Mouse (Mus musculus) CH12.LX (cell line): ENCODE measurements at regions not wholly inside any gene's neighbourhood (a gene's known extent, or its start where the extent isn't known, plus 50 kb on each side); places are given as distances from the start of the nearest gene placed in this dataset.

Source experiments
- DNase-seq: peaks from one replicate; pipeline ENCODE4 v3.0.0-alpha.2; 2013; ENCODE audit errors: extremely low read depth
- H3K27ac ChIP-seq: 2 replicates; pipeline ENCODE4 v1.5.1; 2012; ENCODE audit warnings: low read depth, mild to moderate bottlenecking, control low read depth, moderate library complexity; ENCODE audit not compliant: insufficient read depth
- H3K27me3 ChIP-seq: replicated peaks from 2 replicates; pipeline ENCODE3; 2012; ENCODE audit warnings: inconsistent platforms
- H3K36me3 ChIP-seq, 2 experiments: replicated peaks in 1 of 2; 2 replicates each; pipeline versions ENCODE3 to v1.6.1; 2012; ENCODE audit warnings: inconsistent platforms in 1 of 2, low read length in 1 of 2, mild to moderate bottlenecking in 1 of 2, mixed read lengths in 1 of 2, moderate library complexity in 1 of 2; ENCODE audit not compliant: control insufficient read depth in 1 of 2, insufficient read depth in 1 of 2
- H3K4me1 ChIP-seq, 2 experiments: 2 replicates each; pipeline ENCODE4 v1.6.1; 2012; ENCODE audit warnings: inconsistent platforms in 1 of 2, moderate library complexity in 1 of 2; ENCODE audit not compliant: insufficient read depth in 2 of 2, control insufficient read depth in 1 of 2
- H3K4me2 ChIP-seq: 2 replicates; pipeline ENCODE4 v1.6.1; 2012; ENCODE audit warnings: low read depth, mild to moderate bottlenecking, control low read depth; ENCODE audit not compliant: poor library complexity, insufficient read depth, severe bottlenecking
- H3K4me3 ChIP-seq, 3 experiments: fragments of 150-350 bp in 1 of 3; sonication (generic) in 1 of 3; replicated peaks in 1 of 3; 2 replicates each; pipeline versions ENCODE3 to v1.5.1; 2011 to 2012; ENCODE audit warnings: low read depth in 2 of 3, low read length in 2 of 3, mild to moderate bottlenecking in 2 of 3, moderate library complexity in 2 of 3, control low read depth in 1 of 3, improper control_type of control experiment in 1 of 3, inconsistent platforms in 1 of 3, mixed read lengths in 1 of 3; ENCODE audit not compliant: poor library complexity in 1 of 3
- H3K79me2 ChIP-seq: replicated peaks from 2 replicates; pipeline ENCODE4 v1.6.1; 2012; ENCODE audit warnings: mild to moderate bottlenecking, moderate library complexity; ENCODE audit not compliant: control insufficient read depth, poor library complexity, insufficient read depth, severe bottlenecking; ENCODE audit errors: extremely low read depth
- H3K9ac ChIP-seq: 2 replicates; pipeline ENCODE4 v1.6.1; 2012; ENCODE audit warnings: low read depth, mild to moderate bottlenecking, control low read depth, moderate library complexity; ENCODE audit not compliant: insufficient read depth
- H3K9me3 ChIP-seq: replicated peaks from 2 replicates; pipeline ENCODE3; 2012; ENCODE audit warnings: low read length, inconsistent platforms, mixed read lengths
- BHLHE40 ChIP-seq: IDR thresholded peaks from 2 replicates; pipeline ENCODE4 v1.6.1; 2011; ENCODE audit warnings: mild to moderate bottlenecking, low read depth, low read length, improper control_type of control experiment
- CHD1 ChIP-seq: IDR thresholded peaks from 2 replicates; pipeline ENCODE4 v1.6.1; 2012; ENCODE audit warnings: low read depth, low read length, improper control_type of control experiment, inconsistent platforms
- CTCF ChIP-seq, 2 experiments: IDR thresholded peaks in 1 of 2; conservative IDR thresholded peaks in 1 of 2; 2 replicates each; pipeline ENCODE4 v1.5.1; 2011 to 2012; ENCODE audit warnings: low read depth in 2 of 2, low read length in 2 of 2, improper control_type of control experiment in 1 of 2, inconsistent platforms in 1 of 2, mild to moderate bottlenecking in 1 of 2, moderate library complexity in 1 of 2
- E2F4 ChIP-seq: IDR thresholded peaks from 2 replicates; pipeline ENCODE4 v1.6.1; 2011; ENCODE audit warnings: low read depth, low read length, improper control_type of control experiment; ENCODE audit not compliant: insufficient replicate concordance
- EP300 ChIP-seq: IDR thresholded peaks from 2 replicates; pipeline ENCODE4 v1.6.1; 2011; ENCODE audit warnings: low read length, improper control_type of control experiment
- ETS1 ChIP-seq: conservative IDR thresholded peaks from 2 replicates; pipeline ENCODE4 v1.6.1; 2012; ENCODE audit warnings: low read depth, mild to moderate bottlenecking, inconsistent platforms, low read length, improper control_type of control experiment, moderate library complexity
- GABPA ChIP-seq: IDR thresholded peaks from 2 replicates; pipeline ENCODE4 v1.6.1; 2012; ENCODE audit warnings: low read depth, low read length, improper control_type of control experiment, inconsistent platforms; ENCODE audit not compliant: insufficient replicate concordance
- HCFC1 ChIP-seq: IDR thresholded peaks from 2 replicates; pipeline ENCODE4 v1.6.1; 2012; ENCODE audit warnings: low read depth, mild to moderate bottlenecking, inconsistent platforms, low read length, improper control_type of control experiment
- IRF4 ChIP-seq: IDR thresholded peaks from 2 replicates; pipeline ENCODE4 v1.6.1; 2014; ENCODE audit warnings: low read depth, mild to moderate bottlenecking, inconsistent platforms, low read length, improper control_type of control experiment
- JUN ChIP-seq: IDR thresholded peaks from 2 replicates; pipeline ENCODE4 v1.6.1; 2011; ENCODE audit warnings: low read depth, mild to moderate bottlenecking, low read length, improper control_type of control experiment, moderate library complexity; ENCODE audit not compliant: insufficient read depth
- JUND ChIP-seq: conservative IDR thresholded peaks from 2 replicates; pipeline ENCODE4 v1.6.1; 2011; ENCODE audit warnings: low read depth, low read length, improper control_type of control experiment
- KAT2A ChIP-seq: IDR thresholded peaks from 2 replicates; pipeline ENCODE4 v1.6.1; 2012; ENCODE audit warnings: low read length, improper control_type of control experiment, inconsistent platforms; ENCODE audit not compliant: insufficient replicate concordance
- MAX ChIP-seq: IDR thresholded peaks from 2 replicates; pipeline ENCODE4 v1.6.1; 2011; ENCODE audit warnings: low read length, improper control_type of control experiment
- MEF2A ChIP-seq: IDR thresholded peaks from 2 replicates; pipeline ENCODE4 v1.6.1; 2014; ENCODE audit warnings: low read depth, mild to moderate bottlenecking, inconsistent platforms, low read length, improper control_type of control experiment, borderline replicate concordance
- MYC ChIP-seq: IDR thresholded peaks from 2 replicates; pipeline ENCODE4 v1.6.1; 2011; ENCODE audit warnings: low read depth, mild to moderate bottlenecking, improper control_type of control experiment, low read length
- NRF1 ChIP-seq: IDR thresholded peaks from 2 replicates; pipeline ENCODE4 v1.6.1; 2014; ENCODE audit warnings: low read depth, mild to moderate bottlenecking, inconsistent platforms, low read length, improper control_type of control experiment, moderate library complexity
- PAX5 ChIP-seq: IDR thresholded peaks from 2 replicates; pipeline ENCODE4 v1.6.1; 2012; ENCODE audit warnings: low read length, inconsistent platforms, mixed read lengths
- RAD21 ChIP-seq: IDR thresholded peaks from 2 replicates; pipeline ENCODE4 v1.6.1; 2011; ENCODE audit warnings: low read depth, mild to moderate bottlenecking, low read length, improper control_type of control experiment, moderate library complexity
- SMC3 ChIP-seq: IDR thresholded peaks from 2 replicates; pipeline ENCODE4 v1.6.1; 2011; ENCODE audit warnings: low read depth, low read length, improper control_type of control experiment
- TBP ChIP-seq: conservative IDR thresholded peaks from 2 replicates; pipeline ENCODE4 v1.6.1; 2011; ENCODE audit warnings: low read depth, low read length, improper control_type of control experiment
- TCF12 ChIP-seq: IDR thresholded peaks from 2 replicates; pipeline ENCODE4 v1.6.1; 2014; ENCODE audit warnings: low read depth, mild to moderate bottlenecking, inconsistent platforms, low read length, improper control_type of control experiment
- ZC3H11A ChIP-seq: IDR thresholded peaks from 2 replicates; pipeline ENCODE4 v1.6.1; 2012; ENCODE audit warnings: low read depth, mild to moderate bottlenecking, inconsistent platforms, low read length, improper control_type of control experiment
- ZKSCAN1 ChIP-seq: IDR thresholded peaks from 2 replicates; pipeline ENCODE4 v1.6.1; 2012; ENCODE audit warnings: low read depth, inconsistent platforms, low read length, improper control_type of control experiment, borderline replicate concordance
- ZNF384 ChIP-seq: IDR thresholded peaks from 2 replicates; pipeline ENCODE4 v1.6.1; 2012; ENCODE audit warnings: low read depth, low read length, improper control_type of control experiment, inconsistent platforms
- dilution Hi-C: fragments of 300-500 bp; cut with MboI; formaldehyde crosslinking; loops from 2 replicates; pipeline ENCODE4 v1.14.3; 2020; ENCODE audit warnings: low sequenced_read_pairs; ENCODE audit not compliant: extremely low pct_unique_long_range_greater_than_20kb, extremely low pct_ligation_motif_present
- in situ Hi-C: fragments of 300-500 bp; cut with MboI; formaldehyde crosslinking; loops from 3 replicates; pipeline ENCODE4 v1.14.3; 2019; ENCODE audit warnings: low sequenced_read_pairs, low pct_ligation_motif_present, low pct_unique_long_range_greater_than_20kb, mixed read lengths

GRCm38 (mm10) chr10:17022216-17023158, 700.5 kb upstream of the Cited2 start:
- H3K4me1 ChIP-seq: peaks cover 20 to 25% of the 10 kb centered on the region in 2 experiments; a peak in 3 of 4 replicates
- DNase-seq: peak; percentile 46
- dilution Hi-C loops: no loop called here

GRCm38 (mm10) chr10:17023571-17024293, 699.3 kb upstream of the Cited2 start:
- DNase-seq: peak; percentile 16
- no peaks in the 10 kb centered on the region for H3K27me3 ChIP-seq
- no peaks in the 10 kb centered on the region for H3K79me2 ChIP-seq
- peak overlapping the region; percentile 53; the same call in 1 of the 2 replicates for H3K27ac ChIP-seq
- H3K36me3 ChIP-seq: no peaks in the 10 kb centered on the region
- H3K9me3 ChIP-seq: no peaks in the 10 kb centered on the region
- dilution Hi-C loops: no loop called here
- H3K4me3 ChIP-seq: no peak overlapping the region
- H3K4me1 ChIP-seq: peaks cover 18 to 25% of the 10 kb centered on the region in 2 experiments; a peak in 3 of 4 replicates
- H3K4me2 ChIP-seq: peak overlapping the region; percentile 47
- in situ Hi-C loops: no loop called here
- TF ChIP-seq GABPA: no peak
- no peak for TF ChIP-seq ZKSCAN1
- peak; percentile 67; the same call in 1 of the 2 replicates for TF ChIP-seq MAX
- TF ChIP-seq ZC3H11A: no peak
- peak; percentile 53 for TF ChIP-seq ETS1
- peak; percentile 94 for TF ChIP-seq MEF2A
- 0 out of 2 replicates have a peak, but pooled peaks have one; percentile 7 for TF ChIP-seq EP300
- no peak for TF ChIP-seq NRF1
- peak; percentile 55; the same call in 1 of the 2 replicates for TF ChIP-seq JUN
- TF ChIP-seq MYC: peak; percentile 56; the same call in 1 of the 2 replicates
- H3K9ac ChIP-seq: no peak overlapping the region

More at GRCm38 (mm10) chr10:17022216-17023158, 700.5 kb upstream of the Cited2 start:
- peak; percentile 93 for TF ChIP-seq EP300
- TF ChIP-seq MEF2A: peak; percentile 35; the same call in 1 of the 2 replicates
- TF ChIP-seq SMC3: no peak
- TF ChIP-seq ZKSCAN1: no peak
- peak; percentile 46 for TF ChIP-seq JUND
- peak; percentile 85 for TF ChIP-seq MYC
- peak; percentile 88 for TF ChIP-seq IRF4
- no peak for TF ChIP-seq KAT2A
- 0 out of 2 replicates have a peak, but pooled peaks have one; percentile 4 for TF ChIP-seq BHLHE40
- TF ChIP-seq TCF12: peak; percentile 62; the same call in 1 of the 2 replicates
- no peak for TF ChIP-seq HCFC1
- peak; percentile 64 for TF ChIP-seq ZNF384
- TF ChIP-seq JUN: 0 out of 2 replicates have a peak, but pooled peaks have one; percentile 23
- no peak for TF ChIP-seq ETS1
- no peak for TF ChIP-seq MAX
- TF ChIP-seq CHD1: no peak
- TF ChIP-seq CTCF (conservative IDR thresholded peaks at IDR 0.05 in 1 of 2, IDR thresholded peaks at IDR 0.05 in 1 of 2; ENCODE audit: low read depth in 2 of 2, low read length in 2 of 2): no peak
- 0 out of 2 replicates have a peak, but pooled peaks have one; percentile 27 for TF ChIP-seq TBP
- TF ChIP-seq PAX5: no peak
- no peak for TF ChIP-seq E2F4
- no peak for TF ChIP-seq RAD21
- no peaks in the 10 kb centered on the region for H3K9me3 ChIP-seq
- peak overlapping the region; percentile 64 for H3K27ac ChIP-seq
- H3K4me3 ChIP-seq: peak overlapping the region in 1 of 3 experiments; percentile 28
- H3K9ac ChIP-seq: no peak overlapping the region; the same call in 1 of the 2 replicates
- no peaks in the 10 kb centered on the region for H3K79me2 ChIP-seq
- in situ Hi-C loops: no loop called here
- H3K27me3 ChIP-seq: no peaks in the 10 kb centered on the region
- peak overlapping the region; percentile 78 for H3K4me2 ChIP-seq
- no peaks in the 10 kb centered on the region for H3K36me3 ChIP-seq
